Mouse (Mus musculus): Measurements from ENCODE around the gene Cdh13. TPM values are rescaled to one million over a fixed set of nuclear protein-coding genes. Genes with fewer than 3 reads are reported as not detected.

Gene Cdh13
- polyA plus RNA-seq, 1 experiment, result 4.5 TPM

DNA sequence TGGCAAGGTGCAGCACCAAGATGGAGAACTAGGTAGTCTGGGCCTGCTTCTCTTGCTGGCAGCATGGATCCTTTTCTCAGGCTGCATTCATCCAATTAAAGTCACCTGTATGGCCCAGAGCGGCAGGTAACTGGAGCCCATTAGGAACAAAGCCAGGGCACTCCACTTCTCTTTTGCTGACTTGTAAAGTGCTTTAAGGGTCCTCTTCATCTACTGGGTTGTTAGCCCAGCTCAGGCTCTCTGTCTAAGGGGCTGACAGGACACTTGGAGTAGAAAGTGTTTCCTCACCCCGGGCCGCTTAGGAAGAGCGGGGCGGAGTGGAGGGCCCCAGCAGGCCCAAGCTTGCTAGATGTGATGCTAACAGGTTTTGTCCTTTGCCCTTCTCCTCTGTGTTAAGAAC is 12.9 kb downstream of the Cdh13 start:
- TF ChIP-seq POLR2A (IDR thresholded peaks at IDR 0.05; ENCODE audit: control insufficient read depth, low read depth, low read length) (no peak), CTCF (IDR thresholded peaks at IDR 0.05; ENCODE audit: control insufficient read depth, insufficient read depth, insufficient replicate concordance, low read depth, low read length) (no peak)
- Histone ChIP-seq H3K27me3 (ENCODE audit: control insufficient read depth, insufficient read depth, low read length) (no peaks in the 10 kb centered on the region), H3K4me3 (ENCODE audit: control insufficient read depth, low read depth, low read length) (no peak overlapping the region), H3K4me1 (ENCODE audit: control insufficient read depth, insufficient read depth, low read length) (no peaks in the 10 kb centered on the region; the same call in 1 of the 2 replicates), H3K36me3 (ENCODE audit: control insufficient read depth, insufficient read depth, low read length) (no peaks in the 10 kb centered on the region), H3K27ac (ENCODE audit: control insufficient read depth, insufficient read depth, low read depth, low read length) (no peak overlapping the region)

DNA sequence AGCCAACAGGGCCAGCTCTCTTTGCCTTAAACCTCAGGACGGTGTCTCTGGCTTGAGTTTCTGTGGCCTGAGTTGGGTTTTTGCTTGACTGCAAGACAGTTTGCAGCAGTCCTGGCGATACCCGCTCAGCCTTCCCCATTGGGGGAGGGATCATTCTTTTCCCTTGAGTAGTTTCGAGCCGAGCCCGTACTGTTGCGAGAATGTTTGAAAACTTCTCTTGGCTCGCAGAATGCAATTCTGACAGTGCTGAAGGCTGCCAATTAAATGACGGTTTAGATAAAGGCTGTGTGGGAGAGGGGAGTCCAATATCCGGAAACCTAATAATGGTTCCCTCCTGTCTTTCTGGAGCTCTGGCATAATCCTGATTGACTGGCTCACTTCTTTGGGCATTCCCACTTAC is 23.4 kb downstream of the Cdh13 start:
- H3K36me3 ChIP-seq (ENCODE audit: control insufficient read depth, insufficient read depth, low read length), result no peaks in the 10 kb centered on the region
- no peak overlapping the region for H3K27ac ChIP-seq (ENCODE audit: control insufficient read depth, insufficient read depth, low read depth, low read length)
- no peak overlapping the region for H3K4me3 ChIP-seq (ENCODE audit: control insufficient read depth, low read depth, low read length)
- no peak for TF ChIP-seq CTCF (IDR thresholded peaks at IDR 0.05; ENCODE audit: control insufficient read depth, insufficient read depth, insufficient replicate concordance, low read depth, low read length)
- TF ChIP-seq POLR2A (IDR thresholded peaks at IDR 0.05; ENCODE audit: control insufficient read depth, low read depth, low read length), result no peak
- H3K27me3 ChIP-seq (ENCODE audit: control insufficient read depth, insufficient read depth, low read length), result no peaks in the 10 kb centered on the region
- H3K4me1 ChIP-seq (ENCODE audit: control insufficient read depth, insufficient read depth, low read length), result no peaks in the 10 kb centered on the region

DNA sequence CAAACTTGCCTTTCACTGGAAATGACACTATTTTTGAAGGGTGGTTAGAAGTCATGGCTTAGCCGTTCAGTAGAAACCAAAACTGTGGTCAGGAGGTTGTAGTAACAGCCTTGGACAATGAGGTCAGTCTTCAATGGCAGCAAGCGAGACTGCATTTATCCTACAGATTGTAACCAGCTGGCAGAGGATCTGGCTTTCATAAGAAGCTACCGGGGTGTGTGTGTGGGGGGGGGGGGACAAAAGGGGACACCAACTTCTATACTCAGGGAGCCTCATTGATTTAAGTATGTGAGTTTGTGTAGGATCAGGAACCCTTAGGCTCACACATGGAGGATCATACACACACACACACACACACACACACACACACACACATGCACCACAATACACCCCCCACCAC is 25.6 kb downstream of the Cdh13 start:
- Histone ChIP-seq H3K4me1 (ENCODE audit: control insufficient read depth, insufficient read depth, low read length) (peaks cover 2% of the 10 kb centered on the region; the same call in 1 of the 2 replicates), H3K27me3 (ENCODE audit: control insufficient read depth, insufficient read depth, low read length) (no peaks in the 10 kb centered on the region), H3K36me3 (ENCODE audit: control insufficient read depth, insufficient read depth, low read length) (no peaks in the 10 kb centered on the region), H3K4me3 (ENCODE audit: control insufficient read depth, low read depth, low read length) (no peak overlapping the region), H3K27ac (ENCODE audit: control insufficient read depth, insufficient read depth, low read depth, low read length) (no peak overlapping the region)
- TF ChIP-seq POLR2A (IDR thresholded peaks at IDR 0.05; ENCODE audit: control insufficient read depth, low read depth, low read length) (no peak), CTCF (IDR thresholded peaks at IDR 0.05; ENCODE audit: control insufficient read depth, insufficient read depth, insufficient replicate concordance, low read depth, low read length) (no peak)

DNA sequence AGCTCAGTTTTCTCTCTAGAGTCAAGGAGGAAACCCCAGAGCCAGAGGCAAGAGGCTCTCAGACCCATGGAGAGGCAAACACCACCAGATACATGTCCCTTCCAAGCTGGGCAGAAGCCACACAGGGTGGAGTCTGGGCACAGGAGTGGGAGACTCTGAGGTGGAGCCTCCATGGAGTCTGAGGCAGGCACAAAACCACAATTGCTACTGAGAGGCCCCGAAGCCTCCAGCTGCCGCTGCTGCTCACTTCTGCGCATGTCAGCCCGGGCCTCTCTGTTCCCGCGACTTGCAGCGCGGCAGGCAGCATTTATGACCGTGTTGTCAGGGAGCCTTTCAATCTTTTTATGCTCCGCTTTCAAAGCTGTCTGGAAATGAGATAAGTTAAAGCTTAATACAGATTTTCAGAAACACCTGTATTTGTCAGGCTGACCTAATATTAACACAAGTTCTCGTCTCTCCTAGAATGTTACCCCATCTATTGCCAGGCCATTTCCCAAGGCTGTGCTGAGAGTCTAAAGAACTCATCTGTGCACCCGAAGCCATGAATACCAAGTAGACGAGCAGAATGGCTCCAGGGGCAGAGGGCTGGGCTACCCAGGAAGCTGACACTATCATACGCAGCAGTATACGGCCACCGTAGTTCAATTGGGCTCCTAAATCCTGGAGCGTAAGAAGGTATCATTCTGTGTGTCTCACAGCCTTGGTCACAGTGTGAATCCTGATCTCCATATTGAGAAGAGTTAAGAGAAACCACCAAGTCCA is 30.1 kb downstream of the Cdh13 start:
- Histone ChIP-seq H3K27me3 (ENCODE audit: control insufficient read depth, insufficient read depth, low read length) (no peaks in the 10 kb centered on the region), H3K4me3 (ENCODE audit: control insufficient read depth, low read depth, low read length) (no peak overlapping the region), H3K4me1 (ENCODE audit: control insufficient read depth, insufficient read depth, low read length) (peaks cover 2% of the 10 kb centered on the region; the same call in 1 of the 2 replicates), H3K36me3 (ENCODE audit: control insufficient read depth, insufficient read depth, low read length) (no peaks in the 10 kb centered on the region), H3K27ac (ENCODE audit: control insufficient read depth, insufficient read depth, low read depth, low read length) (no peak overlapping the region)
- TF ChIP-seq CTCF (IDR thresholded peaks at IDR 0.05; ENCODE audit: control insufficient read depth, insufficient read depth, insufficient replicate concordance, low read depth, low read length) (no peak), POLR2A (IDR thresholded peaks at IDR 0.05; ENCODE audit: control insufficient read depth, low read depth, low read length) (no peak)

DNA sequence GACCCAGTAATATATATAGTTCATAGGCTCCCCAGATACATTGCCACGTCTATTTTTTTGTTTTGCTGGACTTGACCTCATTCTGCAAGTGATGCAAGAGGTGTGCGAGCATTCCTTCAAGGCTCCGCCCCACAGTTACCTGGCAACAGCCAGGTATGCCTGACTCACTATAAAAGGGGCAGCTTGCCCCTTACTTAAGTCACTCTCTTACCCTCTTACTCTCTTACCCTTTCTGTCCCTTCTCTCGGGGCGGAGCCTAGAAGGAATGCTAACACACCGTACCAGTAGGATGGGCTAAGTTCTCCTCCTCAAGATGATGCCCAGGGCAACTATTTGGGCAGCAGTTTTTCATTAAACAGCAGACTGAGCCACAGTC is 30.6 kb downstream of the Cdh13 start:
- H3K4me3 ChIP-seq (ENCODE audit: control insufficient read depth, low read depth, low read length), result no peak overlapping the region
- H3K27me3 ChIP-seq (ENCODE audit: control insufficient read depth, insufficient read depth, low read length), result no peaks in the 10 kb centered on the region
- peaks cover 2% of the 10 kb centered on the region; the same call in 1 of the 2 replicates for H3K4me1 ChIP-seq (ENCODE audit: control insufficient read depth, insufficient read depth, low read length)
- H3K36me3 ChIP-seq (ENCODE audit: control insufficient read depth, insufficient read depth, low read length), result no peaks in the 10 kb centered on the region
- TF ChIP-seq CTCF (IDR thresholded peaks at IDR 0.05; ENCODE audit: control insufficient read depth, insufficient read depth, insufficient replicate concordance, low read depth, low read length) (no peak), POLR2A (IDR thresholded peaks at IDR 0.05; ENCODE audit: control insufficient read depth, low read depth, low read length) (no peak)
- no peak overlapping the region for H3K27ac ChIP-seq (ENCODE audit: control insufficient read depth, insufficient read depth, low read depth, low read length)

DNA sequence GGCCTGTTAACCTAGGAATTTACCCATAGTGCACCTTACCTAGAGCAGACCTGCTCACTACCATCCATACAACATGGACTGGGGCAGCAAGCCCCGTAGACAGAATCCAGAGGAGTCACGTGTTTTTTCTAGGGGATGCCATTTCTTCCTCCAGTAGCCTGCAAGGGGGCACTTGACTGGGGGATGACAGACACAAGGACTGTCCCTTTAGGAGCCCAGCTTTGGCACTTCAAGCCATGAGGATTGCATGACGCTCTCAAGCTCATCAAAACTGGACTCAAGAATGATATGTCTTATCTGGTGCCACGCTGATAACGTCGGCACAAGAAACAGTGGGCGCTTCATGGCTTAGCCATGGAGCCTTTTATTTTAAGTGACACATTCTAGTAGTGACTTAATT is 31.4 kb downstream of the Cdh13 start:
- H3K36me3 ChIP-seq (ENCODE audit: control insufficient read depth, insufficient read depth, low read length), result no peaks in the 10 kb centered on the region
- no peak overlapping the region for H3K4me3 ChIP-seq (ENCODE audit: control insufficient read depth, low read depth, low read length)
- peaks cover 2% of the 10 kb centered on the region; the same call in 1 of the 2 replicates for H3K4me1 ChIP-seq (ENCODE audit: control insufficient read depth, insufficient read depth, low read length)
- no peaks in the 10 kb centered on the region for H3K27me3 ChIP-seq (ENCODE audit: control insufficient read depth, insufficient read depth, low read length)
- TF ChIP-seq POLR2A (IDR thresholded peaks at IDR 0.05; ENCODE audit: control insufficient read depth, low read depth, low read length) (no peak), CTCF (IDR thresholded peaks at IDR 0.05; ENCODE audit: control insufficient read depth, insufficient read depth, insufficient replicate concordance, low read depth, low read length) (no peak)
- H3K27ac ChIP-seq (ENCODE audit: control insufficient read depth, insufficient read depth, low read depth, low read length), result no peak overlapping the region

DNA sequence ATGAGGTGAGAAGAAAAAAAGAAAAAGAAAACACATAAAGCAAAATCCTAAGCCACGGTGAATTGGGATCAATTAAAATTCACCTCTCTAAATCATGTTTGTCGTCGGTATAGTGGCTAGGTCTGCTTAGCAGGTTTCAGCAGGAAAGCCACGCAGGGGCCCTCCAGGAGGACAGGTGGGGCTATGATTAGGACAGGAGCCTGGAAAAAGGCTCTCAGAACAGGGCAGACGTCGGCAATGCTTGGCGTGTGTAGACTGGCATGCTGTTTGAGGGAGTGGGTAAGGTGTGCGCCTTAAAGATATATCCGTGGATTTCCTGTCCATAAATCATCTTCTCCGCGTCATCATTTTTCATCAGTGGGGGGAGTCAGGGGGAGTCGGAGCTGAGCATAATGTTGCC is 32.9 kb downstream of the Cdh13 start:
- no peaks in the 10 kb centered on the region for H3K27me3 ChIP-seq (ENCODE audit: control insufficient read depth, insufficient read depth, low read length)
- no peak for TF ChIP-seq CTCF (IDR thresholded peaks at IDR 0.05; ENCODE audit: control insufficient read depth, insufficient read depth, insufficient replicate concordance, low read depth, low read length)
- no peak for TF ChIP-seq POLR2A (IDR thresholded peaks at IDR 0.05; ENCODE audit: control insufficient read depth, low read depth, low read length)
- H3K27ac ChIP-seq (ENCODE audit: control insufficient read depth, insufficient read depth, low read depth, low read length), result no peak overlapping the region
- no peak overlapping the region for H3K4me3 ChIP-seq (ENCODE audit: control insufficient read depth, low read depth, low read length)
- peaks cover 2% of the 10 kb centered on the region; the same call in 1 of the 2 replicates for H3K4me1 ChIP-seq (ENCODE audit: control insufficient read depth, insufficient read depth, low read length)
- H3K36me3 ChIP-seq (ENCODE audit: control insufficient read depth, insufficient read depth, low read length), result no peaks in the 10 kb centered on the region
